Mouse (Mus musculus) forebrain, embryonic 11.5 days (tissue): ENCODE results near the gene Ifna4. TPM values are rescaled to one million over a fixed set of nuclear protein-coding genes. Genes with fewer than 3 reads are reported as not detected.
"Not testable (repeated sequence)": the region's sequence is repeated elsewhere in the genome, so short reads cannot be mapped to it uniquely, and the experiment has no call there.

ENCODE experiments used
- ATAC-seq: fragments of 200-750 bp; cut with Nextera tagmentation; replicated peaks from 2 replicates; pipeline ENCODE4 v1.8.0; 2017; ENCODE audit warnings: moderate TSS enrichment; ENCODE audit not compliant: low FRiP score
- DNase-seq: peaks from one replicate; pipeline ENCODE4 v3.0.0-alpha.2; 2017; ENCODE audit warnings: low spot score
- H3K27ac ChIP-seq: fragments of 300-500 bp; sonication (generic); 2 replicates; pipeline ENCODE4 v1.5.1; 2014; ENCODE audit warnings: low read depth, low read length
- H3K27me3 ChIP-seq: fragments of 300-500 bp; sonication (generic); 2 replicates; pipeline ENCODE4 v1.6.1; 2014; ENCODE audit warnings: mild to moderate bottlenecking, low read length, mixed read lengths; ENCODE audit not compliant: control insufficient read depth, insufficient read depth
- H3K36me3 ChIP-seq: fragments of 300-500 bp; sonication (generic); 2 replicates; pipeline ENCODE4 v1.6.1; 2014; ENCODE audit warnings: mild to moderate bottlenecking, low read length, moderate library complexity, mixed read lengths; ENCODE audit not compliant: control insufficient read depth, insufficient read depth
- H3K4me1 ChIP-seq: fragments of 300-500 bp; sonication (generic); replicated peaks from 2 replicates; pipeline ENCODE4 v1.6.1; 2014; ENCODE audit warnings: low read length, mixed read lengths; ENCODE audit not compliant: control insufficient read depth, insufficient read depth
- H3K4me2 ChIP-seq: fragments of 300-500 bp; sonication (generic); 2 replicates; pipeline ENCODE4 v1.6.1; 2014; ENCODE audit warnings: low read depth, mild to moderate bottlenecking, low read length, moderate library complexity, mixed read lengths; ENCODE audit not compliant: severe bottlenecking
- H3K4me3 ChIP-seq: fragments of 300-500 bp; sonication (generic); 2 replicates; pipeline ENCODE4 v1.5.1; 2014; ENCODE audit warnings: low read depth, low read length
- H3K9ac ChIP-seq: fragments of 300-500 bp; sonication (generic); 2 replicates; pipeline ENCODE4 v1.6.1; 2014; ENCODE audit warnings: low read length
- H3K9me3 ChIP-seq: fragments of 300-500 bp; sonication (generic); 2 replicates; pipeline ENCODE4 v1.6.1; 2016; ENCODE audit warnings: low read length, mixed read lengths; ENCODE audit not compliant: control insufficient read depth
- WGBS: fragments of 180-500 bp; shearing (Covaris S2); extraction: QIAGEN DNeasy Blood & Tissue Kit; methylation state at CpG from one replicate; pipeline ENCODE4 v1.1.7; 2014; 5-methylcytosine and 5-hydroxymethylcytosine counted together
- polyA plus RNA-seq: library from polyadenylated mRNA; unstranded; fragments of >200 nt; fragmentation: Nextera tagmentation; extraction: Ambion mirVana; gene quantifications from 2 replicates; pipeline ENCODE4 v1.2.1, GENCODE M21; 2014

Ifna4 gene
- polyA plus RNA-seq, 1 experiment from 2014 or later = not detected

DNA sequence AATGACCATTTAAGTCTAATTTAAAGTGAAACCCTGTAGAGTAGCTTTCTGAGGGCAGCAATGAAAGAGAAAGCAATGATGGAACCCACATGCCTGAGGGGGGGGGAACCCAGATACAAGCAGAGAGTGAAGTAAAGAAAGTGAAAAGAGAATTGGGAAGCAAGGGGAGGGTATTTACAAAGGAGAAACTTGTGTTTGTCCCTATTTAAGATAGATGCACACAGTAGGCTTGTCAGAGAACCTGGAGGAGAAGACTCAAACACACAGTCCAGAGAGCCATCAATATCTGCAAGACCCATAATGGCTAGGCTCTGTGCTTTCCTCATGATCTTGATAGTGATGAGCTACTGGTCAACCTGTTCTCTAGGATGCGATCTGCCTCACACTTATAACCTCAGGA lies 22.0 kb upstream of the Ifna4 start, which contains the start of gene Ifna11:
Gene Ifna11, plus strand, starts transcription at position 301 of the 400 bp plus-strand sequence.
- no peaks in the 10 kb centered on the region for H3K9me3 ChIP-seq
- 90% methylated on average over 1 of the region's 1 CpGs for WGBS
- H3K4me3 ChIP-seq = no peak within 1 kb of the TSS
- H3K4me2 ChIP-seq = no peak within 1 kb of the TSS
- no peak within 1 kb of the TSS for H3K27ac ChIP-seq
- ATAC-seq (no peak), DNase-seq (no peak)
- H3K27me3 ChIP-seq = no peaks in the 10 kb centered on the region
- H3K9ac ChIP-seq = no peak within 1 kb of the TSS
- H3K36me3 ChIP-seq = no peaks in the 10 kb centered on the region
- H3K4me1 ChIP-seq = no peaks in the 10 kb centered on the region

- Histone ChIP-seq H3K4me2 (no peak overlapping the region), H3K9me3 (no peaks in the 10 kb centered on the region), H3K27ac (no peak overlapping the region), H3K27me3 (no peaks in the 10 kb centered on the region), H3K36me3 (no peaks in the 10 kb centered on the region), H3K4me1 (no peaks in the 10 kb centered on the region), H3K9ac (no peak overlapping the region), H3K4me3 (no peak overlapping the region)
- DNase-seq = no peak
- WGBS = 22% methylated on average over 4 of the region's 4 CpGs
- ATAC-seq = no peak
Measured at GRCm38 (mm10) chr4:88822995-88823394, 18.7 kb upstream of the Ifna4 start.

DNA sequence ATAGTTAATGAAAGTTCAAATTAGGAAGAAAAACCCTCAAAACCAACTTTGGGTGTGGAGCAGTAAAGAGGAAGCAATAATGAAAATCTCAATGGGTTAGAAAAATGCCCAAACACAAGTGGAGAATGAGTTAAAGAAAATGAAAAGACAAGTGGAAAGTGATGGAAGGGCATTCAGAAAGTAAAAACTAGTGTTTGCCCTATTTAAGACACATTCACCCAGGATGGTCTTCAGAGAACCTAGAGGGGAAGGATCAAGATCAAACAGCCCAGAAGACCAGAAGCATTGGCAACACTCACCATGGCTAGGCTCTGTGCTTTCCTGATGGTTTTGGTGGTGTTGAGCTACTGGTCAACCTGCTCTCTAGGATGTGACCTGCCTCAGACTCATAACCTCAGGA lies 14.5 kb upstream of the Ifna4 start, which contains the start of gene Ifna6:
Gene Ifna6, plus strand, starts transcription at position 301 of the 400 bp plus-strand sequence.
- not testable (repeated sequence) for ATAC-seq, H3K27ac ChIP-seq, H3K9ac ChIP-seq, DNase-seq, H3K4me3 ChIP-seq, H3K27me3 ChIP-seq, H3K4me1 ChIP-seq, H3K9me3 ChIP-seq, H3K4me2 ChIP-seq, H3K36me3 ChIP-seq

DNA sequence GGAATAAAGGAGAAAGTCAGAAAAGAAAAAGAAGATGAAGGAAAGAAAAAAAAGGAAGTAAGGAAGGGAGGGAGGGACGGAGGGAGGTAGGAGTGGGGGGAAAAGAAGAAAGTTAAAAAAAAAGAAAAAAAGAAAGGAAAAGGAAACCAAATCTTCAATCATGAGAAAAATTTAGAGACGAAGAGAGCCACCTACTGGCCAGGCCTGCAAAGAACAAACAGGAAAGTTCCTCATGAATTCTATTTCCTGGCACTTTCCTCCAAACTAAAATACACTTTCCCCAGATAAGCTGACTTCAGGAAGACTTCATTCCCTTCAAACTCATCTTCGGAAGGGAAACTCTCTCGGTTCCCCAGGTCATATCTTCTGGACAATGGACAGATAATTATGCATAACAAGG lies 11.1 kb upstream of the Ifna4 start:
- no peaks in the 10 kb centered on the region for H3K27me3 ChIP-seq
- no peak for DNase-seq
- no peak overlapping the region for H3K27ac ChIP-seq
- no peak for ATAC-seq
- no peak overlapping the region for H3K4me2 ChIP-seq
- no peak overlapping the region for H3K4me3 ChIP-seq
- H3K4me1 ChIP-seq = no peaks in the 10 kb centered on the region
- H3K9ac ChIP-seq = no peak overlapping the region
- no peaks in the 10 kb centered on the region for H3K9me3 ChIP-seq
- 31% methylated on average over 4 of the region's 4 CpGs for WGBS
- no peaks in the 10 kb centered on the region for H3K36me3 ChIP-seq

- not testable (repeated sequence) for ATAC-seq, DNase-seq, H3K4me2 ChIP-seq, H3K27me3 ChIP-seq, H3K36me3 ChIP-seq, H3K4me3 ChIP-seq, H3K4me1 ChIP-seq, H3K9ac ChIP-seq, H3K27ac ChIP-seq, H3K9me3 ChIP-seq
- WGBS = 89% methylated on average over 1 of the region's 1 CpGs
Measured at GRCm38 (mm10) chr4:88835225-88835624, 6.4 kb upstream of the Ifna4 start, which contains the start of gene Ifna5. Ifna5 (plus strand) TSS chr4:88835525.

- Histone ChIP-seq H3K36me3 (no peaks in the 10 kb centered on the region), H3K27me3 (no peaks in the 10 kb centered on the region), H3K9me3 (no peaks in the 10 kb centered on the region), H3K4me1 (no peaks in the 10 kb centered on the region), H3K4me3 (no peak overlapping the region), H3K4me2 (no peak overlapping the region), H3K27ac (no peak overlapping the region), H3K9ac (no peak overlapping the region)
- WGBS = 40% methylated on average over 3 of the region's 3 CpGs
- ATAC-seq (no peak), DNase-seq (no peak)
Measured at GRCm38 (mm10) chr4:88838828-88839227, 2.8 kb upstream of the Ifna4 start.

DNA sequence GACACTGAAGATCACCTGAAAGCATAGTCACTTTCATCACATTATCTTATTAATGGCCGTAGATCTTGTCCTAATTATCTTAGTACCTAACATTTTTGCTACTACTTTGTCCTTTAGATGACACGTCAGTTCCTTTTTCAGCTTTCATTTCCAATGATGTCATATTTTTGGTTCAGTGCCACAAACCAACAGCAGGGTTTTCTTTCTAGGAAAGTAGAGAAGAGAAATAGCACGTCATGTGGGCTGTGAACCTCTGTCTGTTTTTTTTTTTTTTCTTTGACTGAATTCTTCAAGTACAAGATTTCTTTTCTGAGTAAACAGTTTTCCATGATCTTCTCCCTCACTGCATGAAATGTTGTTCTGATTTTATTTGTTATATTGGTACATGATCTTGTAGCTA lies 1.6 kb upstream of the Ifna4 start:
- 81% methylated on average over 3 of the region's 3 CpGs for WGBS
- Histone ChIP-seq H3K4me1 (no peaks in the 10 kb centered on the region), H3K27ac (no peak overlapping the region), H3K27me3 (no peaks in the 10 kb centered on the region), H3K36me3 (no peaks in the 10 kb centered on the region), H3K9me3 (no peaks in the 10 kb centered on the region), H3K4me3 (no peak overlapping the region), H3K4me2 (no peak overlapping the region), H3K9ac (no peak overlapping the region)
- DNase-seq (no peak), ATAC-seq (no peak)

GRCm38 (mm10) chr4:88845334-88845733 lies 3.7 kb downstream of the Ifna4 start:
- Histone ChIP-seq H3K4me2 (no peak overlapping the region), H3K9ac (no peak overlapping the region), H3K27me3 (no peaks in the 10 kb centered on the region), H3K36me3 (no peaks in the 10 kb centered on the region), H3K4me1 (no peaks in the 10 kb centered on the region), H3K9me3 (no peaks in the 10 kb centered on the region), H3K4me3 (no peak overlapping the region), H3K27ac (no peak overlapping the region)
- 51% methylated on average over 2 of the region's 2 CpGs for WGBS
- DNase-seq (no peak), ATAC-seq (no peak)

DNA sequence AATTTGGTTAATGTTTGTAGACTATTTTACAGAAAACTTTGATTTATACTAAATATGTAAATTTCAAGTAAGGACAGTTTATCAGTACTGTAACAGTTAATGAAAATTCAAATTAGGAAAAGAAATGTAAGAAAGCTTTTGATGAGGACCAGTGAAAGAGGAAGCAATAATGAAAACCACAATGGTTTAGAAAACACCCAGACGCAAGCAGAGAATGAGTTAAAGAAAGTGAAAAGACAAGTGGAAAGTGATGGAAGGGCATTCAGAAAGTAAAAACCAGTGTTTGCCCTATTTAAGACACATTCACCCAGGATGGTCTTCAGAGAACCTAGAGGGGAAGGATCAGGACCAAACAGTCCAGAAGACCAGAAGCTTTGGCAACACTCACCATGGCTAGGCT lies 8.0 kb downstream of the Ifna4 start, which contains the start of gene Ifna1:
Gene Ifna1, plus strand, starts transcription at position 390 of the 400 bp plus-strand sequence.
- Histone ChIP-seq H3K4me3 (no peak within 1 kb of the TSS), H3K27me3 (no peaks in the 10 kb centered on the region), H3K4me1 (peaks cover 5% of the 10 kb centered on the region; the same call in 1 of the 2 replicates), H3K27ac (no peak within 1 kb of the TSS), H3K9ac (no peak within 1 kb of the TSS), H3K9me3 (no peaks in the 10 kb centered on the region), H3K4me2 (no peak within 1 kb of the TSS), H3K36me3 (no peaks in the 10 kb centered on the region)
- WGBS = 63% methylated on average over 1 of the region's 1 CpGs
- DNase-seq (no peak), ATAC-seq (no peak)
